Mouse (Mus musculus) liver, embryonic 14.5 days (tissue): Measurements from ENCODE around the gene Acot7.
A peak's percentile ranks its signal among the peaks of the same experiment; 100 is the strongest.

ENCODE experiments used
- CTCF ChIP-seq: IDR thresholded peaks from 2 replicates; pipeline ENCODE4 v1.5.1; 2016; ENCODE audit warnings: antibody characterized with exemption, low read depth, control low read depth
- EP300 ChIP-seq: IDR thresholded peaks from 2 replicates; pipeline ENCODE4 v1.6.1; 2016; ENCODE audit warnings: antibody characterized with exemption, low read depth

DNA sequence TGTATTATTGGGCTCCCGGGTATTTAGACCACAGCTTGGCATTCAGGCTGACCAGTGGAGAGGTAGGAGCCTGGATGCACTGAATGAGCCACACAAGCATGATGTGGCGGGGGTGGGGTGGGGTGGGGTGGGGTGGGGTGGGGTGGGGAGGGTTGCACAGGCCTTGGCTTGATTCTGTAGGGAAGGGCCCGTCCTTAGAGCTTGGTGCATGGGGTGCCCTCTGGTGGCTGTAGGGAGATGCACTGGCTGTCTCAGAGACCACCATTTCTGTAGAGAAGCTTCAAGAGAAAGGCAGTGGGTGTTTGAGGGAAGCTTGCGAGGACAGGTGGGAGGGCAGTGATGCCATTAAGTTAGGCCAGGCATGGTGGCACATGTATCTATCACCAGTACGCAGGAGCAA, 34.6 kb downstream of the Acot7 start:
- TF ChIP-seq CTCF (peak; percentile 80), EP300 (no peak)
